Mouse (Mus musculus): ENCODE measurements around the gene Gm49630.
"Not testable (repeated sequence)": the region's sequence is repeated elsewhere in the genome, so short reads cannot be mapped to it uniquely, and the experiment has no call there.

Gene Gm49630

DNA sequence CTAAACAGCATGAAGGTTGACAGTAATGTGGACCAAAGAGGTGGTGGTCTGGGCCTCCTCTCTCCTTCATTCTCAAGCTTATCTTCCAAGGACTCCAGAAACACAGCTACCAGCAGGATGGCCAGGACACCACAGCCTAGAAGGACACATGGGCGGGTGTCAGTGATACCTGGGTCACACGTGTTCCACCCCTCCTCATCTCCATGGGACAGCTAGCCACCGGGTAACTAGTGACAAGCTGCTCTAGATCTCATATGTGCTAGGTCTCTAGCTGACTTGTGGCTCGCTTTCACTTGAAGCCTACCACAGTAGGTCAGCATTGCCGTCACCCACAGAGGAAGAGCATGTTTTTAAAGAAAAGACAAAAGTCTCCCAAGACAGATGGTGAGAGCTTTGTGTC, at the start of gene Gm49630:
Gene Gm49630, minus strand, starts transcription at position 101 of the 400 bp plus-strand sequence.
- DNase-seq (ENCODE audit: low spot score in 2 of 2) = not testable (repeated sequence)

GRCm38 (mm10) chr17:7420191-7420973, 48.6 kb upstream of the Gm49630 start:
- DNase-seq (ENCODE audit: low spot score in 2 of 2) = not testable (repeated sequence)

DNA sequence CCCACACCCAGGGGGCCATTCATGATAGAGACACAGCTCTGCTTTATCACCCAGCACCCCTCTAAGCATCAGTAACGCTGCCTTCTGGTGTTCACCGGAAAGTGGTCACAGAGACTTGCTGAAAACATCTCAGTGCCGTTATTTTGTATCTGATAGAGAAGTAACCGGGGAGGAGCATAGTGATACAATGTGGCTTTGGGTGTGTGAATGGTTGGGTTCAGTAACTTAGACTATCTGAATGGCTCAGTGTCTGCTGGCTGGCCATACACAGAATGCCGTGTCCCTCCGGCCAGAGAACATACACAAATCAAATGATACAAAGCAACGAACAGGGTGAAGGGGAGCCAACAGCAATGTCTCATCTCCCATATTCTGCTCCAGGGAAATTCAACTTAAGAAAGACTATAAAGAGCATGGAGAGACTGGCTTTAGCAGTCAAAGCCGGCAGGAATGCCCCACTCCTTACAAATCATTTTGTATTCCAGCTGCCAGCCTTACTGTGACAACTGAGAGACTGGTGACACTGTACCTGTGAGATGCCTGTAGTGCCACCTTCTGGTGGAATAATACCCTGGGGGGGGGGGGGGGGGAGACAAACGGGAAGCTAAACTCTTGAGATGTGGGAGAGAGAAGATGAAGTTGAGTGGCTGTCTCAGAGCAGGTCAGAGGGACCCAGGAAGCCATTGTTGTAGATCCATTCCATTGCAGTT, 43.0 kb upstream of the Gm49630 start:
- DNase-seq (ENCODE audit: low spot score in 2 of 2) = not testable (repeated sequence)

GRCm38 (mm10) chr17:7413336-7413735, 41.6 kb upstream of the Gm49630 start:
- not testable (repeated sequence) for DNase-seq (ENCODE audit: low spot score in 2 of 2)

GRCm38 (mm10) chr17:7399770-7400169, 28.0 kb upstream of the Gm49630 start:
- DNase-seq (ENCODE audit: low spot score in 2 of 2) = not testable (repeated sequence)

GRCm38 (mm10) chr17:7398198-7398847, 26.5 kb upstream of the Gm49630 start:
- DNase-seq (ENCODE audit: low spot score in 2 of 2) = not testable (repeated sequence)

DNA sequence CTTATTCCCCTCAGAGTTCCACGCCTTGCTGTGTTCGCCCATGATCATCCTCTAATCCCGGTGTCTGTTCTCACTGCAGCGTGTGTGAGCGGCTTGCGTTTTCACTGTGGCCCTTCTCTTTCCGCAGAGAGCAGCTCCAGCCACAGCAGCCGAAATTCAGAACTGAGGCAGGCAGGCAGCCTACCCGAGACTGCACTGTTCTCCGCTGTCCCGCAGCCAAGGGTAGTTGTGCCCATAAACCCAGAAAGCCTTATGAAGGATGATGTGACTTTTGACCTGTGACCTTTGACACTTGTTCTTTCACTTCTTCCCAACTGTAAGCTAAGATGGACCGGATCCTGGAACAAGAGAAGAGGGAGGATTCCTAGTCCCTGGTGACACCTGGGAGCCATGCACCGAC, 25.3 kb upstream of the Gm49630 start:
- not testable (repeated sequence) for DNase-seq (ENCODE audit: low spot score in 2 of 2)

GRCm38 (mm10) chr17:7396288-7396687, 24.5 kb upstream of the Gm49630 start:
- DNase-seq (ENCODE audit: low spot score in 2 of 2) = not testable (repeated sequence)

- DNase-seq (ENCODE audit: low spot score in 2 of 2) = not testable (repeated sequence)
These were observed 23.9 kb upstream of the Gm49630 start for GRCm38 (mm10) chr17:7395671-7396070.

DNA sequence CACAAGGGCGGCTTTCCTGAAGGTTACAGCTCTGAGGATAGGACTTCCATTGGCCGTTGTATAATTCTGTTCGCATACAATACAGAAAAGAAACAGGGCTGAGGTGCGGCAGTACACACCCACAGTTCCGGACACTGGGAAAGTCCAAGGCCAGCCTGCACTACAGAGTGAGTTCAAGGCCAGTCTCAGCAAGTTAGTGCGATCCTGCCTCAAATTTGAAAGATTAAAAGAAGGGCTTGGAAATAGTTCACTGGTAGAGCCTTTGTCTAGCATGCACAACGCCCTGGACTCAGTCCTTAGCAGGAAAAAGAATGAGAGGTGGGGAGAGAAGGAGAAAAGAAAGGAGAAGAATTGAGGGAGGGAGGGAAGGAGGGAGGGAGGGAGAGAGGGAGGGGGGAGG, 23.3 kb upstream of the Gm49630 start:
- DNase-seq (ENCODE audit: low spot score in 2 of 2) = not testable (repeated sequence)

DNA sequence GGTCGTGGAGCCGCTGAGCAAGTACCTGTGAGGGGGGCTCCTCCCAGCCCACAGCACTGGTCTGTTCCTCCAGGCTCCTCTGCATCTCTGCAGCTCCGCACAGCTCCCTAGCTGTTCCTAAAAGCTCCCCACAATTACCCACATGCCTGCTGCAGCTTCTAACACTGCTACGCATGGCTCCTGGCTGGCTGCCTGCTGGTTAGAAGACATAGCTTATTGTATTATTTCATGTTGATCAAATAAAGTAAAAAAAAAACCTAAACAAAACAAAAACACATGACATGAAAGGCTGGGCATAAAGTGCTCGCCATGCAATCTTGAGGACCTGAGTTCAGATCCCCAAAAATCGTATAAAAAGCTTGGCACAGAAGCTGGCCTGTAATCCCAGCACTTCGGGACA, 18.1 kb upstream of the Gm49630 start:
- not testable (repeated sequence) for DNase-seq (ENCODE audit: low spot score in 2 of 2)

GRCm38 (mm10) chr17:7388958-7389356, 17.2 kb upstream of the Gm49630 start:
- not testable (repeated sequence) for DNase-seq (ENCODE audit: low spot score in 2 of 2)

- DNase-seq (ENCODE audit: low spot score in 2 of 2) = not testable (repeated sequence)
These were observed 16.7 kb upstream of the Gm49630 start for GRCm38 (mm10) chr17:7388341-7388957.

GRCm38 (mm10) chr17:7386016-7386415, 14.2 kb upstream of the Gm49630 start:
- not testable (repeated sequence) for DNase-seq (ENCODE audit: low spot score in 2 of 2)

DNA sequence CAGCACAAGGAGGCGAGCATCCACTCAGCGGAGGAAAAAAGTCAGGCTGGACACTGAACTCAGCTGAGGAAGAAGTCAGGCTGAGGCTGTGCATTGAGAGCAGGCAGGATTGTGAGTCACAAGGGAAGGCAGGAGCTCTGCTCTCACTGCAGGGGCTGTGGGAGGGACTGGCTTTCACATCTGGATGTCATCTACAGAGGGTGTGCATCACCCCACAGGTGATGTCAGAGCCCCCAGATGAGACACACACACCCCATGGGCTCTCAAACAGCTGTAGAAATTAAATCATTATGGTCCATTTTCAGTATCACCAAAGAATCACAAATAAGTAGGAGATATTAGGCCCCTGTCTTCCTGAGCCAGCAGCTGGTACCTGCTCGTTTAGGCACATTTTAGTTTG, 13.6 kb upstream of the Gm49630 start, which contains the start of gene Unc93a2:
Gene Unc93a2, minus strand, starts transcription at position 101 of the 400 bp plus-strand sequence.
- DNase-seq (ENCODE audit: low spot score in 2 of 2) = not testable (repeated sequence)

DNA sequence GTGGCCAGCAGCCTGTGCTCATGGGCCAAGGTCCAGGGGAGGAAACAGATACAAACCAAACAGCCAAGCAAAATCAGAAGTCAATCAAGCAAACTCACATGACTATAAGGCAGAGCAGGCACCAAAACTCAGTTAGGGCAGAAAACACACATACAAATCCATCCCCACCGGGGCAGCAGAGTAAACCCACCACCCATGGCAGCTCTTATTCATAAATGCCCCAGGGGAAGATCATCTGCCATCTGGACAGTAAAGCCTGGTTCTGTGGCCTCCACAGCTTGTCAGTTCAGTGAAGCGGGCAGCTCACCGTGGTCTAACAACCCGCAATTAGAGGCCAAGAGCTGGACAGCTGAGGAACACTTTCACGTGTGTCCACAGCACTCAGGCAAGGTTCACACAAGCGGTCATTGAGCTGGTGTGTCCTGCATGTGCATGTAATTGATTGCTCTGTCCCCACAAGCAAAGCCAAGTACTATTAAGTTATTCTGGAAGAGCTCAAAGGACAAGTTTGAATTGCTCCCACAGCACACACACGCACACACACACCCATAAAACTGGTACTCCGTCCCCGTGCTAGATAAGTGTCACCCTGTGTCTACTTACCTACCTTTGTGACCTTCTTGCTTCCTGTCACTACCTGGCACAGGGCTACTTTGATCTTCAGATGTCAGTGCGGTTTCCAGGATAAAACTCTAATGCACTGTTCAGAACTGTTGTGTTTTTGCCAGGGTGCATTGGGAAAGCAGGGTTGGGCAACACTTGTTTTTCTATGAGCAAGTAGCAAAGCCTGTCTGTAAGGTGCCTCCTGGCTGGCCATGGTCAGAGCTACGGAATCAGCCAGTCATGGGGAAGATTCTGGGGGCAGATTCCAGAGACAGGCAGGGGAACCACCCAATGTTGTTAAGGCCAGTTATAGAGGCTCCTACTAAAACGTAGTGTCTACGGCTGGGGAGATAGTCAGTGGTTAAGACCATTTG, 11.7 kb upstream of the Gm49630 start:
- DNase-seq (ENCODE audit: low spot score in 2 of 2) = not testable (repeated sequence)

DNA sequence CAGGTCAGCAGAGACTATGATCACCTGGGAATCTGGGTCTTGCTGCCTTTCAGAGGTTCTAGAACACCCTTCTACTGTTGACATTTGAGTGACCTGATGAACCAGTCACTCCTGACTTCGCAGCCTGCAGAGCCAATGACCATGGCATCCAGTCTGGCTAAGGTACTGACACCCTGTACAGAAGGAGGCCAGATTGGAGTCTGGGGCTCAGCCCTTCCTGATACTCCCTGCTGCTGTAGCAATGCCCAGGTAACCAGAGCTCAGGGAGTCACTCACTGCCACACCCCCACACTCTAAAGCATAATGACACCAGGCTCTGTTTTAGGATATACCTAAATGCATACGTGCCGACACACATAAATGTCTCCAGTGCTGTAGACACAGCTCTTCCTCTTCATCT, 10.9 kb upstream of the Gm49630 start:
- not testable (repeated sequence) for DNase-seq (ENCODE audit: low spot score in 2 of 2)

DNA sequence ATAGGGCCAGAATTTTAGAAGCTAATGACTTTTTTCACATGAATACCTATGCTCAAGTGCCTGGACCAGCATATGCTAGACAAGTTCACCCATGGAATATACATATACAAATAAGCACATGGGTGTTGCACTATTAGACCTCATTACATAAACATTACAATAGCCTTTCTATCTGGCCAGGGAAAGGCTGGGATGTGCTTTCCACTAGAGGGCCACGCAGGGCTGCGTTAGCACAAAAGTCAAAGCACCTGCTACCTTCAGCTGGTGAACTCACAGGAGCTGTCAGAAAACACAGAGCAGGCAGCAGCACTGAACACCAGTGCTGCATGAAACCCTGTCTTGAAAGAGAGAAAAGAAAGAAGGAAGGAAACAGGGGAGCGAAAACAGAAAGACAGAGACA, 6.1 kb upstream of the Gm49630 start:
- not testable (repeated sequence) for DNase-seq (ENCODE audit: low spot score in 2 of 2)

DNA sequence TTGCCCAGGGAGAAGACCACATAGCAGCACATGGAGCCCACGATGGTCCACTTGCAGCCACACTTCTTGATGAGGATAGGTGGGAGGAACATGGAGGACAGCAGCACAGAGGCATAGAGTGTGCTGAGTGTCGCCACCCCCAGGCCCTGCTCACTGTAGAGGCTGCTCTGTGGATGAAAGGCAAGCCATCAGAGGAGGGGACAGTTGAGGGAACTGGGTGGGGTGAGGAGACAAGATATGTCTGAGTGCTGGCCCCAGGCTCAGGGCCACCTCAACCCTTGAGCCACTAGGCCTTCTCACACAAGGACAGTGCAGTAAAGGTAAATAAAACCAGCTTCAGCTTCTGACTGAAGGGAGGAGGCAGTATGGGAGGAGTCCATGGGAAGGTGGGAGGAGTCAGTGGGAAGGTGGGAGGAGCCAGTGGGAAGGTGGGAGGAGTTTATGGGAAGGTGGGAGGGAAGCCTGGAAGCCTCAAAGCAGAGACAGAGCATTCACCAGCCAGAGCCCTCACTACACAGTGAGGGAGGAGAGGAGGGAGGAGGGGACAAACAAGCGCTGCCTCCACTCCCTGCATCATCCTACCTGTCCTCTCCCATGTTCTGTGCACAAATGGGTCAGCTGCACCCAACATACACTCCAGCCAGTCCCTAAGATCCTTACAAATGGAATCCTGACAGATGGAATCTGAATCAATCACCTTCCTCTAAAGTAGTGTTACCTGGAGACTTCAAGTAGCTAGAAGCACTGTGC, 5.3 kb upstream of the Gm49630 start:
- DNase-seq (ENCODE audit: low spot score in 2 of 2) = not testable (repeated sequence)

- not testable (repeated sequence) for DNase-seq (ENCODE audit: low spot score in 2 of 2)
These were observed 2.4 kb downstream of the Gm49630 start for GRCm38 (mm10) chr17:7369401-7369800.

Measured in frontal cortex, postnatal 14 days (tissue).